Mouse (Mus musculus): ENCODE results near the gene Zfp869. TPM values are rescaled to one million over a fixed set of nuclear protein-coding genes. Genes with fewer than 3 reads are reported as not detected.

Gene Zfp869
- total RNA-seq (2023), result 10 to 100 TPM; 31.6 to 34.7 TPM

GRCm38 (mm10) chr8:69710624-69711023, at the start of gene Zfp869:
Gene Zfp869 (minus strand): TSS chr8:69710724.

GRCm38 (mm10) chr8:69749544-69750454, 39.3 kb upstream of the Zfp869 start, which contains the start of gene Zfp963:
Gene Zfp963 (minus strand): TSS chr8:69749970.

Other genes starting within 250 kb of the Zfp869 start
- gene Gm7697, start 187.7 kb downstream of the Zfp869 start, total RNA-seq (2023), result not detected
- 10 to 100 TPM; 39.3 to 41.6 TPM for gene Zfp868, start 85.2 kb downstream of the Zfp869 start, total RNA-seq (2023)
- under 1 TPM; 0.47 to 0.52 TPM for gene Zfp964, start 56.2 kb downstream of the Zfp869 start, total RNA-seq (2023)
- gene Zfp963, start 39.2 kb upstream of the Zfp869 start, total RNA-seq (2023), result 1 to 10 TPM; 3.2 to 3.4 TPM
- not detected for gene Gm20422, start 64.2 kb upstream of the Zfp869 start, total RNA-seq (2023)
- gene Atp13a1, start 80.4 kb upstream of the Zfp869 start, total RNA-seq (2023), result 10 to 100 TPM; 42.0 to 46.7 TPM
- gene Zfp866, start 80.5 kb upstream of the Zfp869 start, total RNA-seq (2023), result 10 to 100 TPM; 16.2 to 18.5 TPM
- gene Gmip, start 98.0 kb upstream of the Zfp869 start, total RNA-seq (2023), result 100 to 1,000 TPM; 259 to 264 TPM
- gene Lpar2, start 111.7 kb upstream of the Zfp869 start, total RNA-seq (2023), result 1 to 10 TPM; 1.5 to 1.8 TPM
- gene Pbx4, start 121.8 kb upstream of the Zfp869 start, total RNA-seq (2023), result not detected
- not detected for gene Cilp2, start 177.0 kb upstream of the Zfp869 start, total RNA-seq (2023)
- gene Tssk6, start 191.5 kb upstream of the Zfp869 start, total RNA-seq (2023), result 1 to 10 TPM; 1.1 to 3.2 TPM
- gene Ndufa13, start 191.8 kb upstream of the Zfp869 start, total RNA-seq (2023), result 10 to 100 TPM; 52.0 to 58.5 TPM
- gene Yjefn3, start 192.0 kb upstream of the Zfp869 start, total RNA-seq (2023), result 1 to 10 TPM in 1 of 2 experiments, not detected in 1; 1.7 TPM